Mouse (Mus musculus) midbrain, embryonic 11.5 days (tissue): ENCODE measurements at regions not wholly inside any gene's neighbourhood (a gene's known extent, or its start where the extent isn't known, plus 50 kb on each side); places are given as distances from the start of the nearest gene placed in this dataset.

Experiments used
- ATAC-seq: fragments of 200-750 bp; cut with Nextera tagmentation; 2 replicates; pipeline ENCODE4 v1.8.0; 2017; ENCODE audit warnings: moderate TSS enrichment, moderate library complexity; ENCODE audit not compliant: low FRiP score
- DNase-seq: peaks from one replicate; pipeline ENCODE4 v3.0.0; 2015; ENCODE audit warnings: low spot score; ENCODE audit errors: missing footprints
- H3K27ac ChIP-seq: fragments of 300-500 bp; sonication (generic); 2 replicates; pipeline ENCODE4 v1.5.1; 2014; ENCODE audit warnings: low read depth, low read length
- H3K27me3 ChIP-seq: fragments of 300-500 bp; sonication (generic); 2 replicates; pipeline ENCODE4 v1.6.1; 2014; ENCODE audit warnings: mild to moderate bottlenecking, low read length, moderate library complexity, mixed read lengths; ENCODE audit not compliant: control insufficient read depth, insufficient read depth
- H3K36me3 ChIP-seq: fragments of 300-500 bp; sonication (generic); 2 replicates; pipeline ENCODE4 v1.6.1; 2014; ENCODE audit warnings: mild to moderate bottlenecking, low read length, moderate library complexity, mixed read lengths; ENCODE audit not compliant: control insufficient read depth, insufficient read depth
- H3K4me1 ChIP-seq: fragments of 300-500 bp; sonication (generic); 2 replicates; pipeline ENCODE4 v1.6.1; 2014; ENCODE audit warnings: low read length; ENCODE audit not compliant: control insufficient read depth, insufficient read depth
- H3K4me2 ChIP-seq: fragments of 300-500 bp; sonication (generic); 2 replicates; pipeline ENCODE4 v1.6.1; 2014; ENCODE audit warnings: mild to moderate bottlenecking, moderate library complexity
- H3K4me3 ChIP-seq: fragments of 300-500 bp; sonication (generic); 2 replicates; pipeline ENCODE4 v1.5.1; 2014; ENCODE audit warnings: low read depth, low read length
- H3K9ac ChIP-seq: fragments of 300-500 bp; sonication (generic); 2 replicates; pipeline ENCODE4 v1.6.1; 2014; ENCODE audit warnings: low read length
- H3K9me3 ChIP-seq: fragments of 300-500 bp; sonication (generic); 2 replicates; pipeline ENCODE4 v1.6.1; 2016; ENCODE audit warnings: low read length; ENCODE audit not compliant: control insufficient read depth
- whole genome bisulfite sequencing: fragments of 180-500 bp; shearing (Covaris S2); extraction: QIAGEN DNeasy Blood & Tissue Kit; methylation state at CpG from one replicate; pipeline ENCODE4 v1.1.7; 2014; 5-methylcytosine and 5-hydroxymethylcytosine counted together

- no peaks in the 10 kb centered on the region for H3K9me3 ChIP-seq
- no peak overlapping the region for H3K4me2 ChIP-seq
- no peaks in the 10 kb centered on the region for H3K36me3 ChIP-seq
- no peak overlapping the region for H3K27ac ChIP-seq
- H3K9ac ChIP-seq: no peak overlapping the region
- no peaks in the 10 kb centered on the region for H3K4me1 ChIP-seq
- no peaks in the 10 kb centered on the region; the same call in 1 of the 2 replicates for H3K27me3 ChIP-seq
- WGBS: 54% methylated on average over 6 of the region's 6 CpGs
- ATAC-seq (no peak), DNase-seq (no peak)
- no peak overlapping the region for H3K4me3 ChIP-seq
Observed at GRCm38 (mm10) chr1:76137701-76138100, 591.6 kb downstream of the Slc4a3 start.

GRCm38 (mm10) chr1:76143516-76143915, 597.5 kb downstream of the Slc4a3 start:
- Histone ChIP-seq H3K9ac (no peak overlapping the region), H3K4me3 (no peak overlapping the region), H3K27me3 (no peaks in the 10 kb centered on the region), H3K9me3 (no peaks in the 10 kb centered on the region), H3K27ac (no peak overlapping the region), H3K4me2 (no peak overlapping the region), H3K36me3 (no peaks in the 10 kb centered on the region), H3K4me1 (no peaks in the 10 kb centered on the region)
- 76% methylated on average over 5 of the region's 5 CpGs for WGBS
- ATAC-seq (no peak), DNase-seq (peak; percentile 54)

GRCm38 (mm10) chr1:76148963-76149362, 602.9 kb downstream of the Slc4a3 start:
- Histone ChIP-seq H3K4me1 (no peaks in the 10 kb centered on the region), H3K27ac (no peak overlapping the region), H3K9me3 (no peaks in the 10 kb centered on the region), H3K4me2 (no peak overlapping the region), H3K9ac (no peak overlapping the region), H3K27me3 (no peaks in the 10 kb centered on the region), H3K4me3 (no peak overlapping the region), H3K36me3 (no peaks in the 10 kb centered on the region)
- WGBS: 82% methylated on average over 2 of the region's 2 CpGs
- ATAC-seq (no peak), DNase-seq (no peak)

- H3K36me3 ChIP-seq: no peaks in the 10 kb centered on the region
- no peak overlapping the region for H3K4me2 ChIP-seq
- H3K4me1 ChIP-seq: no peaks in the 10 kb centered on the region
- H3K4me3 ChIP-seq: no peak overlapping the region
- no peaks in the 10 kb centered on the region for H3K27me3 ChIP-seq
- no peaks in the 10 kb centered on the region for H3K9me3 ChIP-seq
- DNase-seq (no peak), ATAC-seq (no peak)
- no peak overlapping the region for H3K27ac ChIP-seq
- H3K9ac ChIP-seq: no peak overlapping the region
- 74% methylated on average over 8 of the region's 8 CpGs for WGBS
Observed at GRCm38 (mm10) chr1:76156291-76156690, 610.2 kb downstream of the Slc4a3 start.

- Histone ChIP-seq H3K36me3 (no peaks in the 10 kb centered on the region), H3K27me3 (no peaks in the 10 kb centered on the region), H3K9ac (no peak overlapping the region), H3K4me3 (no peak overlapping the region), H3K9me3 (no peaks in the 10 kb centered on the region), H3K4me1 (peaks cover 2% of the 10 kb centered on the region; the same call in 1 of the 2 replicates), H3K27ac (no peak overlapping the region), H3K4me2 (no peak overlapping the region)
- ATAC-seq: no peak
- no peak for DNase-seq
- 33% methylated on average over 2 of the region's 2 CpGs for WGBS
Observed at GRCm38 (mm10) chr1:76167486-76167885, 621.4 kb downstream of the Slc4a3 start.

- no peak for ATAC-seq
- H3K36me3 ChIP-seq: no peaks in the 10 kb centered on the region
- WGBS: 92% methylated on average over 3 of the region's 3 CpGs
- no peak overlapping the region for H3K27ac ChIP-seq
- H3K27me3 ChIP-seq: no peaks in the 10 kb centered on the region
- no peak overlapping the region for H3K4me2 ChIP-seq
- no peak overlapping the region for H3K9ac ChIP-seq
- no peaks in the 10 kb centered on the region for H3K9me3 ChIP-seq
- no peak overlapping the region for H3K4me3 ChIP-seq
- H3K4me1 ChIP-seq: no peaks in the 10 kb centered on the region
- DNase-seq: no peak
Observed at GRCm38 (mm10) chr1:76181181-76181580, 635.1 kb downstream of the Slc4a3 start.

- H3K9me3 ChIP-seq: no peaks in the 10 kb centered on the region
- no peak for ATAC-seq
- H3K27me3 ChIP-seq: no peaks in the 10 kb centered on the region
- H3K36me3 ChIP-seq: no peaks in the 10 kb centered on the region
- H3K9ac ChIP-seq: no peak overlapping the region
- no peak overlapping the region for H3K4me2 ChIP-seq
- H3K4me3 ChIP-seq: no peak overlapping the region
- no peaks in the 10 kb centered on the region for H3K4me1 ChIP-seq
- WGBS: 87% methylated on average over 4 of the region's 4 CpGs
- DNase-seq: no peak
- H3K27ac ChIP-seq: no peak overlapping the region
Observed at GRCm38 (mm10) chr1:76194844-76195243, 648.8 kb downstream of the Slc4a3 start.

GRCm38 (mm10) chr1:76197651-76198050, 651.6 kb downstream of the Slc4a3 start:
- Histone ChIP-seq H3K4me2 (no peak overlapping the region), H3K27me3 (no peaks in the 10 kb centered on the region), H3K9me3 (no peaks in the 10 kb centered on the region), H3K4me3 (no peak overlapping the region), H3K4me1 (no peaks in the 10 kb centered on the region), H3K27ac (no peak overlapping the region), H3K36me3 (no peaks in the 10 kb centered on the region), H3K9ac (no peak overlapping the region)
- DNase-seq (no peak), ATAC-seq (no peak)
- WGBS: 89% methylated on average over 3 of the region's 3 CpGs

GRCm38 (mm10) chr1:76200906-76201305, 654.8 kb downstream of the Slc4a3 start:
- Histone ChIP-seq H3K9ac (no peak overlapping the region), H3K36me3 (no peaks in the 10 kb centered on the region), H3K9me3 (no peaks in the 10 kb centered on the region), H3K27ac (no peak overlapping the region), H3K27me3 (no peaks in the 10 kb centered on the region), H3K4me1 (no peaks in the 10 kb centered on the region), H3K4me2 (no peak overlapping the region), H3K4me3 (no peak overlapping the region)
- DNase-seq: no peak
- ATAC-seq: no peak
- 75% methylated on average over 3 of the region's 3 CpGs for WGBS

- no peaks in the 10 kb centered on the region for H3K27me3 ChIP-seq
- H3K9ac ChIP-seq: no peak overlapping the region
- no peaks in the 10 kb centered on the region for H3K36me3 ChIP-seq
- DNase-seq (no peak), ATAC-seq (no peak)
- H3K4me1 ChIP-seq: no peaks in the 10 kb centered on the region
- no peak overlapping the region for H3K4me2 ChIP-seq
- WGBS: 93% methylated on average over 5 of the region's 5 CpGs
- no peak overlapping the region for H3K27ac ChIP-seq
- no peak overlapping the region for H3K4me3 ChIP-seq
- H3K9me3 ChIP-seq: no peaks in the 10 kb centered on the region
Observed at GRCm38 (mm10) chr1:76212486-76212885, 666.4 kb downstream of the Slc4a3 start.
